Mouse (Mus musculus) hindbrain, embryonic 10.5 days (tissue): ENCODE data around the gene Gcc1. TPM values are rescaled to one million over a fixed set of nuclear protein-coding genes. Genes with fewer than 3 reads are reported as not detected.

Experiments used
- DNase-seq: peaks from one replicate; pipeline ENCODE4 v3.0.0-alpha.2; 2017; ENCODE audit warnings: low spot score
- H3K27ac ChIP-seq: fragments of 300-500 bp; sonication (generic); 2 replicates; pipeline ENCODE4 v1.5.1; 2016; ENCODE audit warnings: mild to moderate bottlenecking, moderate library complexity
- H3K27me3 ChIP-seq: fragments of 300-500 bp; sonication (generic); 2 replicates; pipeline ENCODE4 v1.6.1; 2016; ENCODE audit warnings: mild to moderate bottlenecking; ENCODE audit not compliant: poor library complexity, insufficient read depth, severe bottlenecking
- H3K36me3 ChIP-seq: fragments of 300-500 bp; sonication (generic); 2 replicates; pipeline ENCODE4 v1.6.1; 2016; ENCODE audit warnings: mild to moderate bottlenecking, moderate library complexity
- H3K4me1 ChIP-seq: fragments of 300-500 bp; sonication (generic); replicated peaks from 2 replicates; pipeline ENCODE4 v1.6.1; 2016; ENCODE audit warnings: mild to moderate bottlenecking
- H3K4me3 ChIP-seq: fragments of 300-500 bp; sonication (generic); 2 replicates; pipeline ENCODE4 v1.5.1; 2016; ENCODE audit warnings: mild to moderate bottlenecking, moderate library complexity
- H3K9me3 ChIP-seq: fragments of 300-500 bp; sonication (generic); 2 replicates; pipeline ENCODE4 v1.6.1; 2016; ENCODE audit warnings: mild to moderate bottlenecking, moderate library complexity
- WGBS: fragments of 180-500 bp; shearing (Covaris S2); methylation state at CpG from one replicate; pipeline ENCODE4 v1.1.7; 2016; 5-methylcytosine and 5-hydroxymethylcytosine counted together
- polyA plus RNA-seq: library from polyadenylated mRNA; unstranded; fragments of >200 nt; fragmentation: Nextera tagmentation; extraction: Ambion mirVana; gene quantifications from 2 replicates; pipeline ENCODE4 v1.2.1, GENCODE M21; 2016

The Gcc1 gene
- 11.9 and 13.0 TPM in 2 replicates for polyA plus RNA-seq

- no peak within 1 kb of the TSS for H3K4me3 ChIP-seq
- no peak for DNase-seq
- H3K36me3 ChIP-seq, result peaks cover 27% of the 10 kb centered on the region
- H3K27ac ChIP-seq, result no peak within 1 kb of the TSS
- no peaks in the 10 kb centered on the region for H3K9me3 ChIP-seq
- WGBS, result 91% methylated on average over 3 of the region's 3 CpGs
- peaks cover 12% of the 10 kb centered on the region for H3K4me1 ChIP-seq
- no peaks in the 10 kb centered on the region for H3K27me3 ChIP-seq
Measured at GRCm38 (mm10) chr6:28428290-28428689, at the start of gene Gcc1. TSS of gene Gcc1 (minus strand) at chr6:28428390.

GRCm38 (mm10) chr6:28474839-28475238 lies 46.6 kb upstream of the Gcc1 start, which contains the start of gene Snd1:
TSS of gene Snd1 (plus strand) at chr6:28475139.
- WGBS, result 87% methylated on average over 5 of the region's 5 CpGs
- H3K9me3 ChIP-seq, result no peaks in the 10 kb centered on the region

DNA sequence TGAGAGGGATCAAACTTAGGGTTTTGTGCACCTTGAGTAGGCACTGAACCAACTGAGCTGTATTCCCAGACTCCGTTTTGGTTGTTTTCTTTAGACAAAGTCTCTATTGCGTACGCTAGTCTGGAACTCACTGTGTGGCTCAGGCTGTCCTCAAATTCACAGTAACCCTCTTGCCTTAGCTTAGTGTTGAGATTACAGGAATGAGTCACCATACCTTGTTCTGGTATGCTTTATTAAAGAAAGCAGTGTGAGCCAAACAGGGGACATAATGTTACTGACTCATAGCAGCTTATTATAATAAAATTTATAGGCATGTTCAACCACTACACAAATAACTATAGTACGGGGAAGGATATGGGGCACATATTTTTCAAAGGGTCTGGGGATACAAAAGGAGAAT lies 46.0 kb upstream of the Gcc1 start:
- Histone ChIP-seq H3K4me1 (peaks cover 5% of the 10 kb centered on the region), H3K27ac (no peak overlapping the region), H3K9me3 (no peaks in the 10 kb centered on the region), H3K27me3 (no peaks in the 10 kb centered on the region), H3K36me3 (no peaks in the 10 kb centered on the region), H3K4me3 (no peak overlapping the region)
- WGBS, result 89% methylated on average over 4 of the region's 4 CpGs
- no peak for DNase-seq

More at GRCm38 (mm10) chr6:28474839-28475238, 46.6 kb upstream of the Gcc1 start, which contains the start of gene Snd1:
- H3K4me1 ChIP-seq, result peaks cover 10% of the 10 kb centered on the region
- H3K27ac ChIP-seq, result no peak within 1 kb of the TSS
- no peak within 1 kb of the TSS for H3K4me3 ChIP-seq
- H3K36me3 ChIP-seq, result no peaks in the 10 kb centered on the region
- H3K27me3 ChIP-seq, result no peaks in the 10 kb centered on the region
- no peak for DNase-seq

DNA sequence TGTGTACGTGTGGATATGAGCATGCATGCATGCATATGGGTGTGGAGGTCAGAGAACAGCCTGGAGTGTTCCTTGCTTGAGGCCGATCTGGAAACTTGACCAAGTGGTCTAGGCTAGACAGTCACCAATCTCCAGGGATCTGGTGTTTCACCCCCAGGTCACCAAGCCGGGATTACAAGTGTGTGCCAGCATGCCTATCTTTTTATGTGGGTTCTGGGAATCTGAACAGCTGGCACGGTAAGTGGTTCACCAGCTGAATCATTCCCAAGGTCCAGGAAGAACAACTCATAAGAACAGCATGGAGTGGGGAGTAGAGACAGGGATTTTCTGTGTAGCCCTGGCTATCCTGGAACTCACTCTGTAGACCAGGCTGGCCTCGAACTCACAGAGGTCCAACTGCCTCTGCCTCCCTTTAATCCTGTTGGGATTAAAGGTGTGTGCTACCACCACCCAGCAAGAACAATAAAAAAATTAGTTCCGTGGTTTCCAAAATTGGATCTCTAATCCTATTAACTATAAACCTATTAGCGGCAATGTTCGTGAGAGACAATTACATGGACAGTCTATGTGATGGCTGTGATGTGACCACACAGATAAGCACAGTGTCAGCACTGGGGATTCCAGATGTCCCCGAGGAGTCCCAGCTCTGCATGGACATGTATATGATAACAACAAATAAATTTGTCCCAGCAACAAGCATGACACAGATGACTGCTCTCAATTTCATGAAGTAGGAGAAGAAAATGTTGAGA lies 43.3 kb upstream of the Gcc1 start:
- WGBS, result 86% methylated on average over 9 of the region's 9 CpGs
- no peaks in the 10 kb centered on the region for H3K4me1 ChIP-seq
- no peak overlapping the region for H3K27ac ChIP-seq

DNA sequence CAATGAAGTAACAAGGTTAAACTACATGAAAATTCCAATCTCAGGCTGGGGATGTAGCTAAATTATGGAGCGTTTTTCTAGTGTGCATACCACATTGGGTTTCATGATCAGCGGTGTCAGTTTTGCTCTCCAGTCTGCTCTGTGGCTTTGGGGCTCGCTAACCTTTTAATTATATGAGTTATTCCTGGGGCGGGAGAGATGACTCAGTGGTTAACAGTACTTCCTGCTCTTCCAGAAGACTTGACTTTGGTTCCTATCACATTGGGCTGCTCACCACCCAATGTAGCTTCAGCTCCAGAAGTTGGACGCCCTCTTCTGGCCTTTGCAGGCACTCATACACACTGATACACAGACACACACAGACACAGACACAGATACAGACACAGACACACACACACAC lies 42.4 kb upstream of the Gcc1 start:
- no peaks in the 10 kb centered on the region for H3K9me3 ChIP-seq
- H3K27ac ChIP-seq, result no peak overlapping the region
- no peak for DNase-seq
- H3K27me3 ChIP-seq, result no peaks in the 10 kb centered on the region
- no peak overlapping the region for H3K4me3 ChIP-seq
- no peaks in the 10 kb centered on the region for H3K4me1 ChIP-seq
- 82% methylated on average over 5 of the region's 5 CpGs for WGBS
- H3K36me3 ChIP-seq, result no peaks in the 10 kb centered on the region

More for the DNA sequence above, 43.3 kb upstream of the Gcc1 start:
- no peaks in the 10 kb centered on the region for H3K36me3 ChIP-seq
- no peaks in the 10 kb centered on the region for H3K9me3 ChIP-seq
- H3K27me3 ChIP-seq, result no peaks in the 10 kb centered on the region
- DNase-seq, result no peak
- H3K4me3 ChIP-seq, result no peak overlapping the region

GRCm38 (mm10) chr6:28470017-28470602 lies 41.9 kb upstream of the Gcc1 start:
- Histone ChIP-seq H3K27me3 (no peaks in the 10 kb centered on the region), H3K9me3 (no peaks in the 10 kb centered on the region), H3K4me1 (no peaks in the 10 kb centered on the region), H3K36me3 (no peaks in the 10 kb centered on the region), H3K4me3 (no peak overlapping the region), H3K27ac (no peak overlapping the region)
- DNase-seq, result no peak
- 63% methylated on average over 4 of the region's 4 CpGs for WGBS

DNA sequence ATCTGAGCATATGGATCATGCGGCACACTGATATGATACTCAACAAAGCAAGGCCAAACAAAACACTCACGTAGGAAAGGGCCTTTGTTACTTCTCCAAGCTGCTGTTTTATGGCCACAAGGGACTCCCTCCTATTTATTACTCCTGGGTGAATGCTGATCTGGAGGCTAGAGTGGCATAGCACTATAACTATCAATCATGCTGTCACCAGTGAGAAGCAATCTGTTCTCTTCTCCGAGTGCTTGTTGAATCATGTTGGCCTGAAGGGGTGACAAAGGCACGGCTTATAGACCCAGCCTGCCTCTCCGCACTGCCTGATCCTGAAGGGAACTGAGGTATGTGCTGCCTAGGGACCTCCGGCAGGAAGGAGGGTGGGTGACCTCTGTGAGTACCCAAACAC lies 36.4 kb upstream of the Gcc1 start:
- H3K27ac ChIP-seq, result peak overlapping the region; percentile 0; the same call in 1 of the 2 replicates
- no peaks in the 10 kb centered on the region for H3K36me3 ChIP-seq
- 57% methylated on average over 6 of the region's 6 CpGs for WGBS
- DNase-seq, result peak; percentile 22
- H3K27me3 ChIP-seq, result no peaks in the 10 kb centered on the region
- H3K4me1 ChIP-seq, result peaks cover 9% of the 10 kb centered on the region; the same call in 1 of the 2 replicates
- H3K9me3 ChIP-seq, result no peaks in the 10 kb centered on the region
- no peak overlapping the region for H3K4me3 ChIP-seq

- no peak overlapping the region for H3K27ac ChIP-seq
- peaks cover 9% of the 10 kb centered on the region; the same call in 1 of the 2 replicates for H3K4me1 ChIP-seq
- no peaks in the 10 kb centered on the region for H3K27me3 ChIP-seq
- DNase-seq, result peak; percentile 56
- no peak overlapping the region for H3K4me3 ChIP-seq
- 13% methylated on average over 5 of the region's 5 CpGs for WGBS
- H3K9me3 ChIP-seq, result no peaks in the 10 kb centered on the region
- no peaks in the 10 kb centered on the region for H3K36me3 ChIP-seq
Measured at GRCm38 (mm10) chr6:28460534-28460933, 32.3 kb upstream of the Gcc1 start.

DNA sequence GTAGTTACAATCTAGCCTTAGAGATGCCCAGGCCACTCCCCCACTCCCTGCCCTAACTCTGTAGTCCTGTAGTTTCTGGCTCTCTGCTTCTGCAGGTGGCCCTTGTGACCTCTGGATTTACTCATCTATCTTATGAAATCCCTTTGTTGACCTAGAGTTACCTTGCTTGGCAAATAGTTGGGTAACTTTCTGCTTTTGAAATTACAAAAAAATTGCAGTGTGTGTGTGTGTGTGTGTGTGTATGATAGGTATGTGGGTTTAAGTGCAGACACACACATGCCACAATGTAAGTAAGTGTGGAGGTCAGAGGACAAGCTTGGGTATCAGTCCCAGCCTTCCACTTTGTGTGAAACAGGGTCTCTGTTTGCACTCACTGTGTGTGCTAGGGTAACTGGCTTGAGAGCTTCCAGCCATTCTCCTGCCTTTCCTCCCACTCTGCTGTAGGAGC lies 31.1 kb upstream of the Gcc1 start:
- Histone ChIP-seq H3K27ac (no peak overlapping the region), H3K36me3 (no peaks in the 10 kb centered on the region), H3K27me3 (no peaks in the 10 kb centered on the region; the same call in 1 of the 2 replicates), H3K4me3 (no peak overlapping the region), H3K9me3 (no peaks in the 10 kb centered on the region), H3K4me1 (0 out of 2 replicates have a peak, but pooled peaks cover under 1% of the 10 kb centered on the region)
- DNase-seq, result no peak

DNA sequence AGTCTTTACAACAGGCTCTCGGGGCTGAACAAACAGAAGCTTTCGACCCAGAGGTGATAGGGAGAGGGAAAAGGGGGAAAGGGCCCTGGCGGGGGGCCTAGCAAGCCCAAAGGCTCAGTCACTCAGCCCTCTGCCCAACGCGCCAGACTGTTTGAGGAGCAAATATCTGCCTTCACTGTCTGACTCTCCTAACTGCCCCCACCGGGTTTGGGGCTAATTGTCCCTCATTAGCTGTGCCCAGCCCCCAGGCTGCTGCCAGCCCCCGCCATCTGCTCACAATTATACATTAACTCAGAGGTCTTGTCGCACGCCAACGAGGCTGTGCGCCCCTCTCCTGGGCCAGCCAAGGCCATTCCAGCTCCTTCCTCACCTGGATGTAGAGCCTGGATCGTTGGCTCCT lies 22.8 kb upstream of the Gcc1 start:
- no peak overlapping the region for H3K4me3 ChIP-seq

DNA sequence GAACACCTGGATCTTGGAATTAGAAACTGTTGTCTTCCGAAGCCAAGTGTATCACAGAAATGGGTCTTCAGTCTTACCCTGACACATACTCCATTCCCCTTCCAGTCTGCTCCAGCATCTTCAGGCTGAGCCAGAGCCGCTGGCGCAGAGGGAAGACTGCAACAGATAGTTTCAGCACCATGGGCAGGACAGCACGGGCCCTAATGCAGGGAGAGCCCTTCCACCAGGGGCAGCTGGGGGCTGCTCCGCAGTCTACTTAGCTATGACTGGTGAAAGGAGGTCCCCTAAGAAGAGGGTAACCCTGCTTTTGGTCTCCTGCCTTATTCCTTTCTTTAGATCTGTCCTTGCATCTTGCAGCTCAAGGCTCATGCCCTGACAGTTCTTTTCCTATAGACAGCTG lies 22.3 kb upstream of the Gcc1 start:
- DNase-seq, result no peak

More for the DNA sequence above, 22.8 kb upstream of the Gcc1 start:
- Histone ChIP-seq H3K36me3 (no peaks in the 10 kb centered on the region), H3K9me3 (no peaks in the 10 kb centered on the region), H3K27me3 (peaks cover 43% of the 10 kb centered on the region), H3K27ac (no peak overlapping the region), H3K4me1 (peaks cover 8% of the 10 kb centered on the region; the same call in 1 of the 2 replicates)
- DNase-seq, result no peak
- WGBS, result 2% methylated on average over 12 of the region's 12 CpGs

DNA sequence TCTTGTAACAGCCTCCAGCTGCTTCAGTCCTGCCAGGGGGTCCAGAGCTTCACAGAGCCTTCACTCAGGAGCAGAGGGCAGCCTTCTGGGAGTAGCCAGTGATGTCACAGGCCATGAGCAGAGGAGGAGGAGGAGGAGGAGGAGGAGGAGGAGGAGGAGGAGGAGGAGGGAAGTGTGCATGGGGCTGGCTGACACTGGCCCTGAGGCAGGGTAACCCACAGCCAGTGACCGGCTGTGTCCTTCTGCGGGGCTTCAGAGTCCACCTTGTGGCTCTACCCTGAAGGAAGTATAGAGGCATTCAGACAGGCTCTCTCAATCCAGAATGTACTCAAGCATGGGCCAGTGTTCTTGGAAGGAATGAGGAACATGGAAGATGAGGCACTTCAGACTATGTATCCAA lies 21.1 kb upstream of the Gcc1 start, which contains the start of gene Pax4:
Gene Pax4, minus strand, starts transcription at position 101 of the 400 bp plus-strand sequence.
- peaks cover 43% of the 10 kb centered on the region for H3K27me3 ChIP-seq
- no peak within 1 kb of the TSS for H3K27ac ChIP-seq
- no peaks in the 10 kb centered on the region for H3K36me3 ChIP-seq
- no peak within 1 kb of the TSS for H3K4me3 ChIP-seq
- H3K9me3 ChIP-seq, result no peaks in the 10 kb centered on the region
- peaks cover 8% of the 10 kb centered on the region; the same call in 1 of the 2 replicates for H3K4me1 ChIP-seq
- 95% methylated on average over 2 of the region's 2 CpGs for WGBS
- DNase-seq, result no peak

More for the DNA sequence above, 22.3 kb upstream of the Gcc1 start:
- no peaks in the 10 kb centered on the region for H3K36me3 ChIP-seq
- no peak overlapping the region for H3K27ac ChIP-seq
- H3K9me3 ChIP-seq, result no peaks in the 10 kb centered on the region
- 13% methylated on average over 5 of the region's 5 CpGs for WGBS
- H3K27me3 ChIP-seq, result peaks cover 43% of the 10 kb centered on the region
- peaks cover 8% of the 10 kb centered on the region; the same call in 1 of the 2 replicates for H3K4me1 ChIP-seq
- H3K4me3 ChIP-seq, result no peak overlapping the region

- WGBS, result 83% methylated on average over 7 of the region's 7 CpGs
- Histone ChIP-seq H3K27ac (no peak overlapping the region), H3K27me3 (peaks cover 39% of the 10 kb centered on the region), H3K4me1 (peaks cover 8% of the 10 kb centered on the region; the same call in 1 of the 2 replicates), H3K4me3 (no peak overlapping the region), H3K9me3 (no peaks in the 10 kb centered on the region), H3K36me3 (no peaks in the 10 kb centered on the region)
- DNase-seq, result no peak
Measured at GRCm38 (mm10) chr6:28447937-28448336, 19.7 kb upstream of the Gcc1 start.
